Mouse (Mus musculus) liver, postnatal 0 days (tissue): ENCODE measurements around the gene Psen1.

Source experiments
- CTCF ChIP-seq: sonication (generic); IDR thresholded peaks from 2 replicates; pipeline ENCODE4 v1.5.1; 2016; ENCODE audit warnings: antibody characterized with exemption, low read depth
- EP300 ChIP-seq: IDR thresholded peaks from 2 replicates; pipeline ENCODE4 v1.6.1; 2016; ENCODE audit warnings: antibody characterized with exemption, low read depth, mild to moderate bottlenecking

GRCm38 (mm10) chr12:83719431-83719830 is 31.5 kb downstream of the Psen1 start:
- no peak for TF ChIP-seq CTCF
- no peak for TF ChIP-seq EP300
